Mouse (Mus musculus) heart, adult 18-20 months (tissue): ENCODE results near the gene BC005624. TPM values are rescaled to one million over a fixed set of nuclear protein-coding genes. Genes with fewer than 3 reads are reported as not detected.

Source experiments
- DNase-seq, 2 experiments: peaks; one replicate each; pipeline ENCODE4 v3.0.0; 2021 to 2022; ENCODE audit warnings: mixed read lengths in 1 of 2
- total RNA-seq, 2 experiments: library from RNA; stranded (reverse); gene quantifications; 2 replicates each; pipeline ENCODE4 v1.2.3; 2021

The BC005624 gene
- total RNA-seq, 2 experiments from 2014 or later: 19.4 to 22.9 TPM

DNA sequence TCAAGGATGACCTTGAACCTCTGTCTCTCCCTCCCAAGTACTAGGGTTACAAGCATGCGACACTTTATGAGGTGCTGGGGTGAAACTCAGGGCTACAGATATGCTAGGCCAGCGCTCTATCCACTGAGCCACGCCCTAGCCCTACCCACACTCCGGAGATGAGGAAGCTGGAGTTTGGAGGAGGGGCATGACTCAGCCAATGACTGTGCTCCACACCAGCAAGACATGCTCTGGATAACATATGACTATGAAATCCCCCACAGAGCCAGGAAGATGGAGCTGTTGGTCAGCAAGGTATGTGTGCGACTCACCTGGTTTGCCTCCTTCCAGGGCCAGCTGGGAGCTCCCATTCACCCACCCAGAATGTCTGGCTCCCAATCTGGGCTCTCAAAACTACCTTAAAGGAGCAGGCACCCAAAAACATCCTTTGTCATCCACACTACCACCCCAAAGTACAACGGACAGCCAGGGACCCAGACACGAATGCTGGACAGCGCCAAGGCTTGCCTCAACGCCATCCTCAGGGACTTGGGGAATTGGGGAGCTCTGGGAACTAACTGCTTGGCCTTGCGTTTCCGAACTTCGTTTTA, 53.0 kb downstream of the BC005624 start:
- DNase-seq: peak; percentile 73 to 86

- peak; percentile 78 to 93 for DNase-seq
Observed at GRCm38 (mm10) chr2:30927844-30928628, 54.0 kb downstream of the BC005624 start.

GRCm38 (mm10) chr2:30927151-30927781, 54.7 kb downstream of the BC005624 start:
- peak in 1 of 2 experiments; percentile 36 for DNase-seq

GRCm38 (mm10) chr2:30926381-30926780, 55.6 kb downstream of the BC005624 start:
- DNase-seq: no peak

DNA sequence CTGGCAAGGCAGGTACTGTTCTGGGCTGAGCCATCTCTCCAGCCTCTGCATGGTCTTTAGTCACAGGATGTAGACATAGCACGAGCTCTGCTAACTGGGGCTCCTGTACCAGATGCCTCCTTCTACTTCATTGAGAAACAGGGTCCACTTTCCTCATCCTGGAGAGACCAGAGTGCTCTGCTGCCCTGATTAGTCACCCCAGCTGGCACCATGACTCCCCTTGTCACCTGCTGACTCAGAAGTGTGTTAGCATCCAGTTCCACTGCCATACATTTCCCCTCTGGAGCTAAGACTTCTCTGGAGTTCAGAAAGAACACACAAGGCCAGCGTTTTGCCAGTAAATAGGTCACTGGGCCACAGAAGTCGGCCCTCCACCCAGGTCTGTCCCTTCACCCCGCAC, 56.8 kb downstream of the BC005624 start:
- DNase-seq: no peak

GRCm38 (mm10) chr2:30923099-30923498, 58.9 kb downstream of the BC005624 start:
- DNase-seq: no peak

Other genes with a start within 250 kb of the BC005624 start
- under 1 TPM; 0.49 to 0.74 TPM for gene 1700001O22Rik, start 178.5 kb downstream of the BC005624 start, total RNA-seq
- 10 to 100 TPM; 22.6 to 29.2 TPM for gene Ntmt1, start 174.4 kb downstream of the BC005624 start, total RNA-seq
- 1 to 10 TPM; 6.6 to 7.4 TPM for gene Asb6, start 151.9 kb downstream of the BC005624 start, total RNA-seq
- gene Prrx2, start 147.2 kb downstream of the BC005624 start, total RNA-seq: 1 to 10 TPM in 1 of 2 experiments, under 1 TPM in 1; 0.92 to 1.5 TPM
- 1 to 10 TPM; 1.5 to 2.6 TPM for gene Ptges, start 52.3 kb downstream of the BC005624 start, total RNA-seq
- gene Tor1b, start 29.2 kb downstream of the BC005624 start, total RNA-seq: 10 to 100 TPM; 25.2 to 29.1 TPM
- 10 to 100 TPM in 1 of 2 experiments, 1 to 10 TPM in 1; 8.8 to 10.3 TPM for gene Tor1a, start 14.3 kb downstream of the BC005624 start, total RNA-seq
- 10 to 100 TPM; 50.1 to 53.8 TPM for gene Usp20, start 78 bp upstream of the BC005624 start, total RNA-seq
- 10 to 100 TPM; 52.3 to 62.0 TPM for gene Fnbp1, start 159.8 kb upstream of the BC005624 start, total RNA-seq
- 10 to 100 TPM; 26.2 to 27.4 TPM for gene Gpr107, start 170.1 kb upstream of the BC005624 start, total RNA-seq